Mouse (Mus musculus) kidney, embryonic 16.5 days (tissue): Measurements from ENCODE around the gene Vwc2l. TPM values are rescaled to one million over a fixed set of nuclear protein-coding genes. Genes with fewer than 3 reads are reported as not detected.

ENCODE experiments used
- ATAC-seq: fragments of 200-750 bp; cut with Nextera tagmentation; 2 replicates; pipeline ENCODE4 v1.8.0; 2017; ENCODE audit warnings: moderate TSS enrichment; ENCODE audit not compliant: low FRiP score, low TSS enrichment
- H3K27ac ChIP-seq: fragments of 300-500 bp; sonication (generic); 2 replicates; pipeline ENCODE4 v1.5.1; 2014; ENCODE audit warnings: low read length
- H3K27me3 ChIP-seq: fragments of 300-500 bp; sonication (generic); 2 replicates; pipeline ENCODE4 v1.6.1; 2014; ENCODE audit warnings: low read length, control low read depth, mixed read lengths; ENCODE audit not compliant: insufficient read depth
- H3K36me3 ChIP-seq: fragments of 300-500 bp; sonication (generic); 2 replicates; pipeline ENCODE4 v1.6.1; 2014; ENCODE audit warnings: low read length, control low read depth, mixed read lengths; ENCODE audit not compliant: insufficient read depth
- H3K4me1 ChIP-seq: fragments of 300-500 bp; sonication (generic); 2 replicates; pipeline ENCODE4 v1.6.1; 2014; ENCODE audit warnings: low read length, control low read depth, mixed read lengths; ENCODE audit not compliant: insufficient read depth
- H3K4me2 ChIP-seq: fragments of 300-500 bp; sonication (generic); replicated peaks from 2 replicates; pipeline ENCODE4 v1.6.1; 2014; ENCODE audit warnings: low read depth, low read length
- H3K4me3 ChIP-seq: fragments of 300-500 bp; sonication (generic); 2 replicates; pipeline ENCODE4 v1.5.1; 2014; ENCODE audit warnings: mild to moderate bottlenecking, low read length
- H3K9ac ChIP-seq: fragments of 300-500 bp; sonication (generic); replicated peaks from 2 replicates; pipeline ENCODE4 v1.6.1; 2014; ENCODE audit warnings: low read length
- H3K9me3 ChIP-seq: fragments of 300-500 bp; sonication (generic); 2 replicates; pipeline ENCODE4 v1.6.1; 2016; ENCODE audit warnings: low read length, control low read depth
- WGBS: fragments of 180-500 bp; shearing (Covaris S2); extraction: QIAGEN DNeasy Blood & Tissue Kit; methylation state at CpG from one replicate; pipeline ENCODE4 v1.1.7; 2014; 5-methylcytosine and 5-hydroxymethylcytosine counted together
- polyA plus RNA-seq: library from polyadenylated mRNA; unstranded; fragments of >200 nt; fragmentation: Nextera tagmentation; extraction: Ambion mirVana; gene quantifications from 2 replicates; pipeline ENCODE4 v1.2.1, GENCODE M21; 2015

Gene Vwc2l
- polyA plus RNA-seq, 1 experiment from 2014 or later = not detected

DNA sequence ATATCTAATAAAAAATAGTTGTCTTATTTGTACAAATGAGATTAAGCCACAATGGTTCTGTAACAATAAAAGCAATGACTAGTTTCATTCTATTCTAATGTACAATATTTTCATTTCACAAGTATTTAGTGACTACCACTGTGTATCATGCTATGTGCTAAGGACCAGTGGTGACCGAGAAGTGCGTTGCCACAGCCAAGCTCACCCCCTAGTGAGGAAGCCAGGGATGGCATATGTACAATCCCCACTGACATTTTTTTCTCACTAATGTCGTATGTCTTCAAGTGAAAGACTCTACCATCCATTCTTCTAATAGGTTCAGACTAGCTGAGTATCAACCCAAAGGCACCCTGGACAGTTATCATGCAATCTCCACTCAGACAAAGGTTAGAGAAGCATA lies 107.7 kb downstream of the Vwc2l start:
- no peak for ATAC-seq
- Histone ChIP-seq H3K27ac (no peak overlapping the region), H3K4me1 (no peaks in the 10 kb centered on the region), H3K9ac (no peak overlapping the region), H3K4me3 (no peak overlapping the region), H3K4me2 (no peak overlapping the region), H3K9me3 (no peaks in the 10 kb centered on the region), H3K36me3 (no peaks in the 10 kb centered on the region), H3K27me3 (no peaks in the 10 kb centered on the region)
- WGBS = 88% methylated on average over 3 of the region's 3 CpGs

DNA sequence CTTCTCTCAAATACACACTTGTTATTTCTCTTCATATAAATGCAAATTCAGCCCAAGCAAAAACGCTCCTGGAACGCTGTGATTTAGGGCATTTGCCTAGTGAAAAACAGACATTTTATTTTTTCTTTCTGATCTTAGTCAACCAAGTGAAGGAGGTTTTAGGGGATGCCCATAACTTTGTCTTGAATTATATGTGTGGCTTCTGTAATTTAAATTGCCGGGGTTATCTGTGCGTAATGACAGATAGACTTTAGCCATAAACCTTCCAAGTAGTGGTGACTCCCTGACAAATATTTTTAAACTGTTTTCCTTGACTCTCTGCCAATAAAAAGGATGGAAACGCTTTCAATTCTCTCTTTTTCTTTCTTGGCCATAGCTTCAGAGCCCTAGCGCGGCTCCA lies 116.7 kb downstream of the Vwc2l start:
- Histone ChIP-seq H3K4me1 (no peaks in the 10 kb centered on the region), H3K27me3 (no peaks in the 10 kb centered on the region), H3K9ac (no peak overlapping the region), H3K36me3 (no peaks in the 10 kb centered on the region), H3K4me2 (no peak overlapping the region), H3K9me3 (no peaks in the 10 kb centered on the region), H3K27ac (no peak overlapping the region), H3K4me3 (no peak overlapping the region)
- no peak; the same call in 1 of the 2 replicates for ATAC-seq
- 50% methylated on average over 7 of the region's 7 CpGs for WGBS

DNA sequence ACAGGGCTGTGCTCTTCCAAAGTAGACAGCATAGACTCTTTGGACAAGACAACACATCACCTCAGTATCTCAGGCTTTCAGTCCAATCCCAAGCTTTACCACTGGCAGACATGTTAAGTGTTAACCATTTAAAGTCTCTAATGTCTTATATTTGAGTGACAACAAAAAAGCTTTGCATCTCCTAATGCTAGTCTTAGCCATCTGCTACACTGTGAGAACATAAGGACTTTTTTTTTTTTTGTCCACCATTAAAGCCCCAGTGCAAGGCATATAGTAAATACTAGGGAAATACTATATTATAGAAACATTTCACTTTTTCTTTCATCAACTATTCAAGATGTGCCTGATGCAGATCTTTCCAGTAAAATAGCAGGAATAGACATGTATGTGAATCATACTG lies 119.8 kb downstream of the Vwc2l start:
- Histone ChIP-seq H3K9ac (no peak overlapping the region), H3K9me3 (no peaks in the 10 kb centered on the region), H3K27ac (no peak overlapping the region), H3K27me3 (peaks cover 2% of the 10 kb centered on the region; the same call in 1 of the 2 replicates), H3K36me3 (no peaks in the 10 kb centered on the region), H3K4me2 (no peak overlapping the region), H3K4me1 (no peaks in the 10 kb centered on the region), H3K4me3 (no peak overlapping the region)
- no peak for ATAC-seq

DNA sequence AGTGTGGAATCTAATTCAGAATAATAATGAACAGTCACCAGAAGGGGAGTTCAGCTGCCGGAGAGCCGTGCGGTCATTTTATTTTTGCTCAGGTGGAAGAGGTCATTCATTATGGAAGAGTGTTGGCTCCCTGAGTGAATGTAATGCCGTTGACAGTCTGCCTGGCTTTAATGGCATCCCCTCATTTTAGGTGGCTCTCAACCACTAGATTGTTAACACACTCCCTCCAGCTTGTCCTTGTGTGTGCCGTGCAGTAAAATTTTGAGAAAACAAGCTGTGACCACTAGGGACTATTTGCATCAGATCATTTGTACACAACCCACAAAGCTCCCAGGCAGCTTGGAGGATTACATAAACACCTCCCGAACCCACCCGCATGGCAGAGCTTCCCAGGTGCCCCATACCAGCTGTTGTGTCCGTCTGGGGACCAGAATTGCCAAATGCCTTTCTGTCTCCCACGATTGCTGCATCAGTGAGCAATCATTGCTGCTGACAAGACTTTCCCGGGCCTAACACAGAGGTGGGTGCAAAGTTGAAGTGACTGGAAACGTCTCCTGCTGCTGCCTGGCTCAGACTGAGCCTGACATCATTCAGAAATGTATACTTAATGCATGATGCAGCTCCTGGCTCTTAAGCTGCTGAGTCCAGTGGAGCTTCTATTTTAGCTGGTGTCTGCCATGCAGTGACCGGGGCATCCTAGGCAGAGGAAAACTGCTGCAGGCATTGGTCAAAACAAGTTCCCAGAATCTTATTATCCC lies 126.3 kb downstream of the Vwc2l start:
- WGBS = 60% methylated on average over 12 of the region's 12 CpGs
- Histone ChIP-seq H3K27ac (no peak overlapping the region), H3K4me1 (no peaks in the 10 kb centered on the region), H3K27me3 (peaks cover 5% of the 10 kb centered on the region; the same call in 1 of the 2 replicates), H3K9ac (no peak overlapping the region), H3K36me3 (no peaks in the 10 kb centered on the region), H3K4me3 (no peak overlapping the region), H3K9me3 (no peaks in the 10 kb centered on the region), H3K4me2 (no peak overlapping the region)
- ATAC-seq = no peak

DNA sequence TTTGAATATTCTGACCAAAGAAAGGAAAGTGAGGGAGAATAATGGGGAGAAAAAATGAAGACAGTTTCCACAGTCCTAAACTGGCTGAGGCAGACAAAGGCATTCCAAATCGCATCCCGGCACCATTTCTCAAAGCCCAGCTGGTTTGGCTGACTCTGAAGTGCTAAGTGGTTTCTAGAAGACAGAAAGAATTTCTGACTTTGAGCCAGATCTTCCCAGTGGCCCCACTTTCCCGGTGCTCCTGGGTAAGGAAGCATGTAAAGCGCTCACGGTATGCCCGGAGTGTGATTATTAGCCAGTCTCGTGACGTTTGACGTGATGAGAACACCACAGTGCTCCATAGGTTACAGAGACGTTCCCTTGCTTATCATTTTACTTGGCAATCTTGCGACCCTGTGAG lies 127.9 kb downstream of the Vwc2l start:
- Histone ChIP-seq H3K27me3 (peaks cover 5% of the 10 kb centered on the region; the same call in 1 of the 2 replicates), H3K4me3 (no peak overlapping the region), H3K4me2 (no peak overlapping the region), H3K9me3 (no peaks in the 10 kb centered on the region), H3K27ac (no peak overlapping the region), H3K9ac (no peak overlapping the region), H3K4me1 (no peaks in the 10 kb centered on the region), H3K36me3 (no peaks in the 10 kb centered on the region)
- no peak for ATAC-seq
- WGBS = 94% methylated on average over 11 of the region's 11 CpGs

DNA sequence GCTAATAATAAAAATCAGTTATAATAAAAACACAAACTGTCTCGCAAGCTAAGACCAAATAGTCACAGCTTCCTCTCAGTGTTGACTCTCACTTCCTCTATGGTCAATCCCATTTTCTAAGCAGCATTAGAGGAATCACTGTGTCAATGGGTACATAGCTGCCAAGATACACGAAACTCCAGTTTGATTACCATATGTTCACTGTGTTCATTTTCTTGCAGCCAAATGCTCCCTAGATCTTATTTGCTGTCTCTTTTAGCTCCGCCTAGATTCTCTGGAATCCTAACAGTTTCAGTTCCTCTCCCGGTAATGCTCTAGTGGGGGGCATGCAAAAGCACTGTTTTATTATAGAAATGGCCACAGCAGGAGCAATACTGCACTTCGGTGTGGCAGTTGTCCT lies 130.4 kb downstream of the Vwc2l start:
- no peak overlapping the region for H3K4me3 ChIP-seq
- H3K36me3 ChIP-seq = no peaks in the 10 kb centered on the region
- no peak overlapping the region for H3K9ac ChIP-seq
- no peak overlapping the region for H3K27ac ChIP-seq
- H3K27me3 ChIP-seq = no peaks in the 10 kb centered on the region
- no peak overlapping the region for H3K4me2 ChIP-seq
- H3K4me1 ChIP-seq = no peaks in the 10 kb centered on the region
- WGBS = 72% methylated on average over 5 of the region's 5 CpGs
- no peaks in the 10 kb centered on the region for H3K9me3 ChIP-seq
- no peak for ATAC-seq

DNA sequence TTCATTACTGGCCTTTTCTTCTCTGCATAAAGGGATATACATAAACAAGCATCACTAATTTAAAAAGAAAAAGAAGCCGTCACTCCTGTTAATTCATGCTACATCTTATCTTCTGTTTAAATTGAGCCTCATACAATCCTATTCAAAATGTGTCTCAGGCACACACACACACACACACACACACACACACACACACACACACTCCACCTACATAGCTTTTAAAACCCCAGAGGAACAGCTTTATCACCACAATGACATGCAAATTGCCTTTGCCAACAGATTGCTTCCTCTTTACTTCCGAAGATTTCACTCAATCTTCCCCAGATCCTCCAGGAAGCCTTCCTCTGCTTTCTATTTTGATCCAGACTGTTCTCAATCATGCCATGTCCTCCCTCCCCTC lies 136.2 kb downstream of the Vwc2l start:
- no peak overlapping the region for H3K4me2 ChIP-seq
- H3K9me3 ChIP-seq = no peaks in the 10 kb centered on the region
- no peaks in the 10 kb centered on the region for H3K36me3 ChIP-seq
- H3K9ac ChIP-seq = no peak overlapping the region
- no peak for ATAC-seq
- WGBS = 62% methylated on average over 2 of the region's 2 CpGs
- no peaks in the 10 kb centered on the region for H3K27me3 ChIP-seq
- no peak overlapping the region for H3K4me3 ChIP-seq
- H3K27ac ChIP-seq = no peak overlapping the region
- H3K4me1 ChIP-seq = no peaks in the 10 kb centered on the region

DNA sequence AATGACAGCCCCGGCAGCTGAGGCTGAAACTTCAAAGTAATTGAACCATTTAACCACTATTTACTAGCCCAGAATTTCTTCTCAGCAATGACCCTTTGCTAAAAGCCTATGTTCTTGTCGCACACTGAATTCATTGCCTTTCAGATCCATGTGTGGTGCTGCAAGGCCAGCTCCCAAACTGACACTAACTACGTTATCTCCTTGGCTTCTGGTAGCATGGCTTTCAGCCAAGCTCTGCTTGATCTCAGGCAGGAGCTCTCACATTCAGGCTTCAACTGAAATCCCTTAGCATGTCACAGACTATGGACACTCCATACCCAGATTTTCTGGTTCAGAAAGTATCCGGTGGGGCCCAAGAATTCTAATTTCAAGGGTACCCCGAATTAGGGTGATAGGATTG lies 140.6 kb downstream of the Vwc2l start:
- Histone ChIP-seq H3K36me3 (no peaks in the 10 kb centered on the region), H3K4me3 (no peak overlapping the region), H3K27me3 (no peaks in the 10 kb centered on the region), H3K9ac (no peak overlapping the region), H3K9me3 (no peaks in the 10 kb centered on the region), H3K4me2 (no peak overlapping the region), H3K27ac (no peak overlapping the region), H3K4me1 (no peaks in the 10 kb centered on the region)
- ATAC-seq = no peak
- WGBS = 48% methylated on average over 5 of the region's 5 CpGs

DNA sequence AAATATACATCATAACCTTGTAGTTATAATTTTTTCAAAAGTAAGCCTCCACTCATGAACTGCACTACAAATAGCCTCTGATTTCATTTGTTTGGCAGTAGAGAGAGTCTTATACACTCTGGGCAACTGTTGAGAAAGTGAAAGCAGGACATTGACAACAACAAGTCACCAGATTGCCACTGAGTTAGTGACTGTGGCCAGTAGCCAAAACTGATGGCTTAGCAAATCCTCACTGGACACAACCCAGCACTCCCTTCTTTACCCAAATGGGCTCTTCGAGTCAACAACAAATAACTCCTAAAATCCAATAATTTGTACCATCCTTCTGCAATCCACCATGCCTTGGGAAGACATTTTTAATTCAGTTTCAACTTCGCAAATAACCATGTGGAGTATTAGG lies 155.0 kb downstream of the Vwc2l start:
- 88% methylated on average over 2 of the region's 2 CpGs for WGBS
- no peak overlapping the region for H3K27ac ChIP-seq
- H3K4me2 ChIP-seq = no peak overlapping the region
- H3K36me3 ChIP-seq = no peaks in the 10 kb centered on the region
- no peak overlapping the region for H3K9ac ChIP-seq
- no peaks in the 10 kb centered on the region for H3K27me3 ChIP-seq
- no peaks in the 10 kb centered on the region for H3K9me3 ChIP-seq
- no peak for ATAC-seq
- H3K4me3 ChIP-seq = no peak overlapping the region
- H3K4me1 ChIP-seq = no peaks in the 10 kb centered on the region

DNA sequence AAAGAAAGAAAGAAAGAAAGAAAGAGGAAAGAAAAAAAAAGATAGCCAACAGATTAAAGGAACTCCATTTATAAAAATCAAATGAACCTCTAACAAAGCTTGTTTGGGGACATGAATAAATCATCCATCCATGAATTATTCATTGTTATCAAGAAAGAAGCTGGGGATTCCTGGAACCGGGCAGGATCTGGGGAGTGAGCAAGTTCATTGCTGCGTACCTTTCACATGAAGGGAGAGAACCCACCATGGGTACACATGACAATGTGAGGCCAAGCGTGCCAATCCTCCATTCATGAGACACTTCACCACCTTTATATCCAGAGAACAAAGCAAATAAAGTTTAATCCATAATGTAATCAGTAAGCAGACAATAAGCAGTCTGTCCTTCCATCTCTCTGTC lies 155.8 kb downstream of the Vwc2l start:
- no peaks in the 10 kb centered on the region for H3K27me3 ChIP-seq
- no peak overlapping the region for H3K4me2 ChIP-seq
- no peak overlapping the region for H3K4me3 ChIP-seq
- no peak overlapping the region for H3K9ac ChIP-seq
- H3K4me1 ChIP-seq = no peaks in the 10 kb centered on the region
- ATAC-seq = no peak
- H3K27ac ChIP-seq = no peak overlapping the region
- 87% methylated on average over 3 of the region's 3 CpGs for WGBS
- no peaks in the 10 kb centered on the region for H3K9me3 ChIP-seq
- H3K36me3 ChIP-seq = no peaks in the 10 kb centered on the region
